Mouse (Mus musculus): ENCODE measurements around the gene Hist1h2bp. TPM values are rescaled to one million over a fixed set of nuclear protein-coding genes. Genes with fewer than 3 reads are reported as not detected.
"Not testable (repeated sequence)": the region's sequence is repeated elsewhere in the genome, so short reads cannot be mapped to it uniquely, and the experiment has no call there.

The Hist1h2bp gene
- total RNA-seq, 2 experiments from 2014 or later, result 12.3 to 16.4 TPM

GRCm38 (mm10) chr13:21831418-21832394 lies 44.4 kb downstream of the Hist1h2bp start, which contains the start of gene Hist1h4n:
Gene Hist1h4n (minus strand): TSS chr13:21832196.
- peak; percentile 17 to 26 for DNase-seq (ENCODE audit: low spot score in 2 of 2)

- DNase-seq (ENCODE audit: low spot score in 2 of 2), result not testable (repeated sequence)
Measured at GRCm38 (mm10) chr13:21833461-21833860, 46.2 kb downstream of the Hist1h2bp start, which contains the start of the genes Hist1h2ap and Hist1h2br. Gene Hist1h2ap (minus strand): TSS chr13:21833507. Gene Hist1h2br (plus strand): TSS chr13:21833743.

Small RNA genes within 50 kb of the gene (microRNA-seq; reads per million reads assigned to microRNA genes)
- gene Gm19658 (0 reads per million in 2 experiments), gene Gm44346 (0 reads per million in 2 experiments), gene Gm44454 (0 reads per million in 2 experiments), gene Gm44466 (0 reads per million in 2 experiments)

Other genes with a start within 250 kb of the Hist1h2bp start
- not detected for gene Olfr1366, start 244.7 kb upstream of the Hist1h2bp start, total RNA-seq (2021)
- gene Olfr1535, start 227.6 kb upstream of the Hist1h2bp start, total RNA-seq (2021), result not detected
- not detected for gene Olfr1364, start 205.7 kb upstream of the Hist1h2bp start, total RNA-seq (2021)
- not detected for gene Olfr1362, start 173.4 kb upstream of the Hist1h2bp start, total RNA-seq (2021)
- gene Olfr11, start 144.9 kb upstream of the Hist1h2bp start, total RNA-seq (2021), result not detected
- not detected for gene Olfr1361, start 124.1 kb upstream of the Hist1h2bp start, total RNA-seq (2021)
- not detected for gene Olfr1360, start 110.1 kb upstream of the Hist1h2bp start, total RNA-seq (2021)
- not detected for gene Olfr1359, start 89.3 kb upstream of the Hist1h2bp start, total RNA-seq (2021)
- 10 to 100 TPM; 31.7 to 51.2 TPM for gene Hist1h2bl, start 71.3 kb upstream of the Hist1h2bp start, total RNA-seq (2021)
- 10 to 100 TPM; 17.4 to 55.0 TPM for gene Hist1h2ai, start 71.0 kb upstream of the Hist1h2bp start, total RNA-seq (2021)
- gene Hist1h3h, start 69.8 kb upstream of the Hist1h2bp start, total RNA-seq (2021), result 10 to 100 TPM; 68.2 to 84.2 TPM
- 10 to 100 TPM in 1 of 2 experiments, 1 to 10 TPM in 1; 8.6 to 12.7 TPM for gene Hist1h2bm, start 65.4 kb upstream of the Hist1h2bp start, total RNA-seq (2021)
- gene Hist1h4j, start 52.4 kb upstream of the Hist1h2bp start, total RNA-seq (2021), result 10 to 100 TPM; 14.3 to 15.3 TPM
- 100 to 1,000 TPM; 229 to 266 TPM for gene Hist1h4k, start 37.0 kb upstream of the Hist1h2bp start, total RNA-seq (2021)
- 10 to 100 TPM; 17.1 to 19.9 TPM for gene Hist1h2ak, start 33.6 kb upstream of the Hist1h2bp start, total RNA-seq (2021)
- gene Hist1h2bn, start 33.3 kb upstream of the Hist1h2bp start, total RNA-seq (2021), result 10 to 100 TPM; 18.8 to 20.0 TPM
- 10 to 100 TPM; 10.5 to 20.6 TPM for gene Hist1h1b, start 6.8 kb upstream of the Hist1h2bp start, total RNA-seq (2021)
- gene Hist1h3i, start 4.1 kb upstream of the Hist1h2bp start, total RNA-seq (2021), result 10 to 100 TPM; 59.5 to 93.2 TPM
- gene Hist1h2an, start 243 bp upstream of the Hist1h2bp start, total RNA-seq (2021), result 1 to 10 TPM; 1.7 to 1.8 TPM
- gene Hist1h2bq, start 22.7 kb downstream of the Hist1h2bp start, total RNA-seq (2021), result 10 to 100 TPM; 47.8 to 64.2 TPM
- gene Hist1h2ao, start 23.0 kb downstream of the Hist1h2bp start, total RNA-seq (2021), result 10 to 100 TPM; 28.2 to 31.2 TPM
- 100 to 1,000 TPM; 159 to 222 TPM for gene Hist1h4m, start 24.3 kb downstream of the Hist1h2bp start, total RNA-seq (2021)
- gene Hist1h4n, start 44.7 kb downstream of the Hist1h2bp start, total RNA-seq (2021), result 10 to 100 TPM; 30.8 to 35.7 TPM
- 10 to 100 TPM; 20.7 to 37.1 TPM for gene Hist1h2ap, start 46.0 kb downstream of the Hist1h2bp start, total RNA-seq (2021)
- 10 to 100 TPM; 48.0 to 64.3 TPM for gene Hist1h2br, start 46.3 kb downstream of the Hist1h2bp start, total RNA-seq (2021)
- 1 to 10 TPM; 3.4 to 3.8 TPM for gene Zfp184, start 157.6 kb downstream of the Hist1h2bp start, total RNA-seq (2021)
- gene Pom121l2, start 193.7 kb downstream of the Hist1h2bp start, total RNA-seq (2021), result under 1 TPM in 1 of 2 experiments, not detected in 1; 0.19 TPM
- under 1 TPM in 1 of 2 experiments, not detected in 1; 0.46 TPM for gene Prss16, start 222.3 kb downstream of the Hist1h2bp start, total RNA-seq (2021)
- gene Hist1h2ah, start 248.1 kb downstream of the Hist1h2bp start, total RNA-seq (2021), result 10 to 100 TPM; 60.0 to 62.5 TPM
- 10 to 100 TPM; 22.2 to 42.1 TPM for gene Hist1h2bk, start 248.4 kb downstream of the Hist1h2bp start, total RNA-seq (2021)